Mouse (Mus musculus) heart, embryonic 13.5 days (tissue): ENCODE results near the gene Cdk8. TPM values are rescaled to one million over a fixed set of nuclear protein-coding genes. Genes with fewer than 3 reads are reported as not detected.

Experiments used
- ATAC-seq: fragments of 200-750 bp; cut with Nextera tagmentation; 2 replicates; pipeline ENCODE4 v1.8.0; 2017; ENCODE audit warnings: moderate TSS enrichment; ENCODE audit not compliant: insufficient number of reproducible peaks, low FRiP score, low TSS enrichment; ENCODE audit errors: extremely low read depth
- H3K27ac ChIP-seq: fragments of 300-500 bp; sonication (generic); replicated peaks from 2 replicates; pipeline ENCODE4 v1.5.1; 2015; ENCODE audit warnings: moderate library complexity, mild to moderate bottlenecking, inconsistent platforms
- H3K27me3 ChIP-seq: fragments of 300-500 bp; sonication (generic); replicated peaks from 2 replicates; pipeline ENCODE4 v1.6.1; 2015; ENCODE audit warnings: mild to moderate bottlenecking, inconsistent platforms
- H3K36me3 ChIP-seq: fragments of 300-500 bp; sonication (generic); 2 replicates; pipeline ENCODE4 v1.6.1; 2015; ENCODE audit warnings: mild to moderate bottlenecking, inconsistent platforms
- H3K4me1 ChIP-seq: fragments of 300-500 bp; sonication (generic); 2 replicates; pipeline ENCODE4 v1.6.1; 2015; ENCODE audit warnings: inconsistent platforms
- H3K4me2 ChIP-seq: fragments of 300-500 bp; sonication (generic); 2 replicates; pipeline ENCODE4 v1.6.1; 2015; ENCODE audit warnings: inconsistent platforms, mild to moderate bottlenecking, moderate library complexity
- H3K4me3 ChIP-seq: fragments of 300-500 bp; sonication (generic); 2 replicates; pipeline ENCODE4 v1.5.1; 2015; ENCODE audit warnings: moderate library complexity, mild to moderate bottlenecking, inconsistent platforms
- H3K9ac ChIP-seq: fragments of 300-500 bp; sonication (generic); 2 replicates; pipeline ENCODE4 v1.6.1; 2015; ENCODE audit warnings: inconsistent platforms, mild to moderate bottlenecking, moderate library complexity
- H3K9me3 ChIP-seq: fragments of 300-500 bp; sonication (generic); 2 replicates; pipeline ENCODE4 v1.6.1; 2016; ENCODE audit warnings: inconsistent platforms
- WGBS: fragments of 180-500 bp; shearing (Covaris S2); methylation state at CpG from one replicate; pipeline ENCODE4 v1.1.7; 2015; ENCODE audit warnings: mixed read lengths; 5-methylcytosine and 5-hydroxymethylcytosine counted together
- polyA plus RNA-seq: library from polyadenylated mRNA; unstranded; fragments of >200 nt; fragmentation: Nextera tagmentation; extraction: Ambion mirVana; gene quantifications from 2 replicates; pipeline ENCODE4 v1.2.1, GENCODE M21; 2015

Gene Cdk8
- polyA plus RNA-seq, 1 experiment from 2014 or later, result 10.5 TPM

GRCm38 (mm10) chr5:146253644-146254043 lies 22.6 kb downstream of the Cdk8 start:
- 0 out of 2 replicates have a peak, but pooled peaks cover under 1% of the 10 kb centered on the region for H3K9me3 ChIP-seq
- no peak for ATAC-seq
- peaks cover 34% of the 10 kb centered on the region for H3K4me1 ChIP-seq
- WGBS, result 73% methylated on average over 5 of the region's 5 CpGs
- peaks cover 10% of the 10 kb centered on the region for H3K36me3 ChIP-seq
- H3K9ac ChIP-seq, result no peak overlapping the region
- no peak overlapping the region for H3K4me3 ChIP-seq
- no peaks in the 10 kb centered on the region for H3K27me3 ChIP-seq
- no peak overlapping the region for H3K27ac ChIP-seq
- no peak overlapping the region for H3K4me2 ChIP-seq

- 40% methylated on average over 9 of the region's 9 CpGs for whole genome bisulfite sequencing
- H3K9ac ChIP-seq, result no peak overlapping the region
Observed at GRCm38 (mm10) chr5:146260003-146260402, 29.0 kb downstream of the Cdk8 start.

GRCm38 (mm10) chr5:146265934-146266591 lies 35.0 kb downstream of the Cdk8 start:
- Histone ChIP-seq H3K36me3 (peaks cover 28% of the 10 kb centered on the region), H3K27me3 (no peaks in the 10 kb centered on the region), H3K4me1 (peaks cover 19% of the 10 kb centered on the region), H3K9ac (no peak overlapping the region), H3K27ac (no peak overlapping the region), H3K4me3 (no peak overlapping the region), H3K4me2 (no peak overlapping the region), H3K9me3 (no peaks in the 10 kb centered on the region)
- ATAC-seq, result no peak
- WGBS, result 74% methylated on average over 4 of the region's 6 CpGs

More at GRCm38 (mm10) chr5:146260003-146260402, 29.0 kb downstream of the Cdk8 start:
- Histone ChIP-seq H3K4me2 (no peak overlapping the region), H3K9me3 (peaks cover 4% of the 10 kb centered on the region; the same call in 1 of the 2 replicates), H3K27me3 (no peaks in the 10 kb centered on the region), H3K4me1 (peaks cover 9% of the 10 kb centered on the region), H3K36me3 (peaks cover 28% of the 10 kb centered on the region), H3K4me3 (no peak overlapping the region), H3K27ac (no peak overlapping the region)
- ATAC-seq, result no peak

GRCm38 (mm10) chr5:146267776-146268175 lies 36.7 kb downstream of the Cdk8 start:
- Histone ChIP-seq H3K9me3 (no peaks in the 10 kb centered on the region), H3K4me2 (no peak overlapping the region), H3K36me3 (peaks cover 32% of the 10 kb centered on the region), H3K27ac (no peak overlapping the region), H3K4me3 (no peak overlapping the region), H3K27me3 (no peaks in the 10 kb centered on the region), H3K4me1 (peaks cover 19% of the 10 kb centered on the region), H3K9ac (no peak overlapping the region)
- 90% methylated on average over 7 of the region's 7 CpGs for WGBS
- no peak for ATAC-seq

- Histone ChIP-seq H3K4me1 (peaks cover 8% of the 10 kb centered on the region; the same call in 1 of the 2 replicates), H3K36me3 (peaks cover 52% of the 10 kb centered on the region), H3K9ac (no peak overlapping the region), H3K4me2 (no peak overlapping the region), H3K9me3 (no peaks in the 10 kb centered on the region), H3K27me3 (no peaks in the 10 kb centered on the region), H3K27ac (no peak overlapping the region), H3K4me3 (no peak overlapping the region)
- WGBS, result 91% methylated on average over 9 of the region's 9 CpGs
- no peak for ATAC-seq
Observed at GRCm38 (mm10) chr5:146270593-146270992, 39.6 kb downstream of the Cdk8 start.

GRCm38 (mm10) chr5:146271662-146272061 lies 40.6 kb downstream of the Cdk8 start:
- ATAC-seq, result no peak
- Histone ChIP-seq H3K4me1 (peaks cover 7% of the 10 kb centered on the region; the same call in 1 of the 2 replicates), H3K4me3 (no peak overlapping the region), H3K36me3 (peaks cover 52% of the 10 kb centered on the region), H3K9ac (no peak overlapping the region), H3K4me2 (no peak overlapping the region), H3K27me3 (no peaks in the 10 kb centered on the region), H3K9me3 (no peaks in the 10 kb centered on the region), H3K27ac (no peak overlapping the region)
- WGBS, result 88% methylated on average over 5 of the region's 5 CpGs

GRCm38 (mm10) chr5:146273096-146273495 lies 42.1 kb downstream of the Cdk8 start:
- Histone ChIP-seq H3K4me2 (no peak overlapping the region), H3K9me3 (no peaks in the 10 kb centered on the region), H3K4me1 (no peaks in the 10 kb centered on the region), H3K27ac (no peak overlapping the region), H3K27me3 (no peaks in the 10 kb centered on the region), H3K9ac (no peak overlapping the region), H3K4me3 (no peak overlapping the region), H3K36me3 (peaks cover 52% of the 10 kb centered on the region)
- ATAC-seq, result no peak
- WGBS, result 87% methylated on average over 4 of the region's 4 CpGs

GRCm38 (mm10) chr5:146274420-146275045 lies 43.5 kb downstream of the Cdk8 start:
- no peak overlapping the region for H3K27ac ChIP-seq
- no peak overlapping the region for H3K4me2 ChIP-seq
- no peak overlapping the region for H3K9ac ChIP-seq
- 80% methylated on average over 4 of the region's 4 CpGs for WGBS
- H3K27me3 ChIP-seq, result no peaks in the 10 kb centered on the region
- H3K4me1 ChIP-seq, result no peaks in the 10 kb centered on the region
- no peaks in the 10 kb centered on the region for H3K9me3 ChIP-seq
- no peak overlapping the region for H3K4me3 ChIP-seq
- ATAC-seq, result no peak
- peaks cover 51% of the 10 kb centered on the region for H3K36me3 ChIP-seq

- no peak for ATAC-seq
- H3K4me1 ChIP-seq, result no peaks in the 10 kb centered on the region; the same call in 1 of the 2 replicates
- H3K9me3 ChIP-seq, result no peaks in the 10 kb centered on the region
- H3K4me3 ChIP-seq, result no peak overlapping the region
- WGBS, result 91% methylated on average over 4 of the region's 4 CpGs
- H3K36me3 ChIP-seq, result peaks cover 43% of the 10 kb centered on the region
- H3K27me3 ChIP-seq, result no peaks in the 10 kb centered on the region
- no peak overlapping the region for H3K27ac ChIP-seq
- H3K4me2 ChIP-seq, result no peak overlapping the region
- no peak overlapping the region for H3K9ac ChIP-seq
Observed at GRCm38 (mm10) chr5:146277513-146277912, 46.5 kb downstream of the Cdk8 start.

- H3K27me3 ChIP-seq, result no peaks in the 10 kb centered on the region
- no peak overlapping the region for H3K27ac ChIP-seq
- H3K9me3 ChIP-seq, result no peaks in the 10 kb centered on the region
- ATAC-seq, result no peak
- H3K4me2 ChIP-seq, result no peak overlapping the region
- H3K4me3 ChIP-seq, result no peak overlapping the region
- no peak overlapping the region for H3K9ac ChIP-seq
- H3K36me3 ChIP-seq, result peaks cover 44% of the 10 kb centered on the region
- no peaks in the 10 kb centered on the region; the same call in 1 of the 2 replicates for H3K4me1 ChIP-seq
Observed at GRCm38 (mm10) chr5:146280012-146280411, 49.0 kb downstream of the Cdk8 start.

GRCm38 (mm10) chr5:146281241-146281818 lies 50.3 kb downstream of the Cdk8 start:
- Histone ChIP-seq H3K4me2 (no peak overlapping the region), H3K27me3 (no peaks in the 10 kb centered on the region), H3K4me3 (no peak overlapping the region), H3K36me3 (peaks cover 50% of the 10 kb centered on the region), H3K4me1 (no peaks in the 10 kb centered on the region; the same call in 1 of the 2 replicates), H3K9ac (no peak overlapping the region), H3K27ac (no peak overlapping the region), H3K9me3 (no peaks in the 10 kb centered on the region)
- WGBS, result 81% methylated on average over 4 of the region's 4 CpGs
- no peak for ATAC-seq
